Mouse (Mus musculus) lung, postnatal 0 days (tissue): ENCODE results near the gene Cog4. TPM values are rescaled to one million over a fixed set of nuclear protein-coding genes. Genes with fewer than 3 reads are reported as not detected.

Experiments used
- ATAC-seq: fragments of 200-750 bp; cut with Nextera tagmentation; 2 replicates; pipeline ENCODE4 v1.8.0; 2017; ENCODE audit warnings: moderate library complexity
- DNase-seq: peaks from one replicate; pipeline ENCODE4 v3.0.0-alpha.2; 2016; ENCODE audit warnings: low spot score
- H3K27ac ChIP-seq: fragments of 300-500 bp; sonication (generic); 2 replicates; pipeline ENCODE4 v1.5.1; 2014; ENCODE audit warnings: antibody characterized with exemption, mild to moderate bottlenecking, low read length, mixed read lengths
- H3K27me3 ChIP-seq: fragments of 300-500 bp; sonication (generic); replicated peaks from 2 replicates; pipeline ENCODE4 v1.6.1; 2014; ENCODE audit warnings: low read length, mixed read lengths; ENCODE audit not compliant: insufficient read depth
- H3K36me3 ChIP-seq: fragments of 300-500 bp; sonication (generic); 2 replicates; pipeline ENCODE4 v1.6.1; 2014; ENCODE audit warnings: low read length, mixed read lengths; ENCODE audit not compliant: insufficient read depth
- H3K4me1 ChIP-seq: fragments of 300-500 bp; sonication (generic); 2 replicates; pipeline ENCODE4 v1.6.1; 2014; ENCODE audit warnings: antibody characterized with exemption, low read depth, low read length, mixed read lengths; ENCODE audit not compliant: insufficient read depth
- H3K4me2 ChIP-seq: fragments of 300-500 bp; sonication (generic); replicated peaks from 2 replicates; pipeline ENCODE4 v1.6.1; 2014; ENCODE audit warnings: low read depth, mild to moderate bottlenecking, low read length, moderate library complexity, mixed read lengths
- H3K4me3 ChIP-seq: fragments of 300-500 bp; sonication (generic); 2 replicates; pipeline ENCODE4 v1.5.1; 2014; ENCODE audit warnings: low read depth, low read length
- H3K9ac ChIP-seq: fragments of 300-500 bp; sonication (generic); replicated peaks from 2 replicates; pipeline ENCODE4 v1.6.1; 2014; ENCODE audit warnings: low read depth, mild to moderate bottlenecking
- H3K9me3 ChIP-seq: fragments of 300-500 bp; sonication (generic); 2 replicates; pipeline ENCODE4 v1.6.1; 2016; ENCODE audit warnings: low read length, mixed read lengths
- CTCF ChIP-seq: IDR thresholded peaks from 2 replicates; pipeline ENCODE4 v1.5.1; 2016; ENCODE audit warnings: antibody characterized with exemption, mild to moderate bottlenecking
- EP300 ChIP-seq: IDR thresholded peaks from 2 replicates; pipeline ENCODE4 v1.6.1; 2016; ENCODE audit warnings: antibody characterized with exemption, mild to moderate bottlenecking, control low read depth
- WGBS: fragments of 180-500 bp; shearing (Covaris S2); extraction: QIAGEN DNeasy Blood & Tissue Kit; methylation state at CpG from one replicate; pipeline ENCODE4 v1.1.7; 2014; 5-methylcytosine and 5-hydroxymethylcytosine counted together
- polyA plus RNA-seq: library from polyadenylated mRNA; unstranded; fragments of >200 nt; fragmentation: Nextera tagmentation; extraction: Ambion mirVana; gene quantifications from 2 replicates; pipeline ENCODE4 v1.2.1, GENCODE M21; 2015

Cog4 gene
- polyA plus RNA-seq, 1 experiment from 2014 or later: 43.3 TPM

DNA sequence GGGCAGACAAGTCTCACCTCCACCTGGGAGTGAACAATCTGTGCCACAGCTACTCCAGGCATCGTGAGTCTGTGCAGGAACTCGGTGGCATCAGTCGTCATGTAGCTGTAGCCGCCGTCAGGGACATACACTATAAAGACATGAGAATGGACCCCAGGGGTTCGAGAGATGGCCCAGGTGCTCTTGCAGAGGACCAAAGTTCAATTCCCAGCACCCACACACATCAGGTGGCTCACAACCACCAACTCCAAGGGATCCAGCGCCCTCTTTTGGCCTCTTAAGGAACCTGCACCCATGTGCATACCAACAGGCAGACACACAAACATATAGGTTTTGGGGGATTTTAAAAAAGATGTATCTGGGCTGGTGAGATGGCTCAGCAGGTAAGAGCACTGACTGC is 45.6 kb downstream of the Cog4 start:
- WGBS: 89% methylated on average over 7 of the region's 7 CpGs
- 0 out of 2 replicates have a peak, but pooled peaks cover 7% of the 10 kb centered on the region for H3K36me3 ChIP-seq

DNA sequence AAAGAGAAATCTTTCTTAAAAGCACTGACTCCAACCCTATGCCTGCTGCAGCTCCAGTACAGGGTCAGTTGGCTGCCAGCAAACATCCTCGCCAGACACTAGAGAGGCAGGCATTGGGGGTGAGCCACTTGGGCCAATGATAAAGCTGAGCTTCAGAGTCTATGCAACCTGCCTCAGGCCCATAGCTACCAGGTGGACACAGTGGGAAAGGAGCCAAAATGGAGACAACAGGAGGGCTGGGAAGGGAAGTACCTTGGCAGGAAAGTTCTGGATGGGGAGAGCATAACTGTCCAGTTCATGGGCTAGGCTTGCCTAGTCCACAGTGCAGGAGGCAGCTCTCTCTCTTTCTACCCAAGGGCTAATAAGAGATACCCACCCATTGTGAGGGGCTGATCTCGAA is 46.5 kb downstream of the Cog4 start:
- no peak for TF ChIP-seq CTCF
- no peak overlapping the region for H3K27ac ChIP-seq
- no peaks in the 10 kb centered on the region for H3K36me3 ChIP-seq
- 85% methylated on average over 2 of the region's 2 CpGs for WGBS
- no peak overlapping the region for H3K4me3 ChIP-seq
- DNase-seq (no peak), ATAC-seq (no peak)
- no peaks in the 10 kb centered on the region for H3K27me3 ChIP-seq
- no peaks in the 10 kb centered on the region for H3K9me3 ChIP-seq
- no peak overlapping the region for H3K4me2 ChIP-seq
- no peaks in the 10 kb centered on the region for H3K4me1 ChIP-seq
- no peak overlapping the region for H3K9ac ChIP-seq

More for the DNA sequence above, 45.6 kb downstream of the Cog4 start:
- H3K4me3 ChIP-seq: no peak overlapping the region
- no peaks in the 10 kb centered on the region for H3K4me1 ChIP-seq
- TF ChIP-seq EP300: no peak
- TF ChIP-seq CTCF: no peak
- no peak overlapping the region for H3K27ac ChIP-seq
- H3K4me2 ChIP-seq: no peak overlapping the region
- ATAC-seq (no peak), DNase-seq (no peak)
- no peak overlapping the region for H3K9ac ChIP-seq
- no peaks in the 10 kb centered on the region for H3K9me3 ChIP-seq
- H3K27me3 ChIP-seq: no peaks in the 10 kb centered on the region

DNA sequence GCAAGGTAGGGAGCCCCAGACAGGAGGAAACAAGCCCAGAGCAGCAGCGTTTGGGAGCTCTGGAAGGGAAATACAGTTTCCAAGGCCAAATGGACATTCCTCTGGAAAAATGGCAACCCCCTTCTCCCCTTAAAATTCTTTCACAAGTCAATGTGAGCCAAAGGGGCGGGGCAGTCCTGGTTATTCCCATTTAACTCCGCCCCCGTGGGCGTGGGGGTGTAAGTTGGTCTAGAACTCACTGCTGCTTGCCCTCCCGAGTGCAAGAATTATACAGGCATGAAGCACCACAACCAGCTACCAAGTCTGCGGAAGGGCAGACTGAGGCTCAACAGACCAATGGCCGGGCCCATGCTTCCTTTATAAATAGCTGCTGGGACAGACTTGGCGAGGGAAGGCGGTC is 48.5 kb downstream of the Cog4 start:
- Histone ChIP-seq H3K9ac (no peak overlapping the region), H3K27me3 (no peaks in the 10 kb centered on the region), H3K36me3 (no peaks in the 10 kb centered on the region), H3K4me1 (no peaks in the 10 kb centered on the region), H3K4me2 (no peak overlapping the region), H3K4me3 (no peak overlapping the region), H3K27ac (no peak overlapping the region), H3K9me3 (no peaks in the 10 kb centered on the region)
- DNase-seq: no peak
- no peak for ATAC-seq
- TF ChIP-seq EP300 (no peak), CTCF (no peak)
- 85% methylated on average over 10 of the region's 10 CpGs for WGBS

DNA sequence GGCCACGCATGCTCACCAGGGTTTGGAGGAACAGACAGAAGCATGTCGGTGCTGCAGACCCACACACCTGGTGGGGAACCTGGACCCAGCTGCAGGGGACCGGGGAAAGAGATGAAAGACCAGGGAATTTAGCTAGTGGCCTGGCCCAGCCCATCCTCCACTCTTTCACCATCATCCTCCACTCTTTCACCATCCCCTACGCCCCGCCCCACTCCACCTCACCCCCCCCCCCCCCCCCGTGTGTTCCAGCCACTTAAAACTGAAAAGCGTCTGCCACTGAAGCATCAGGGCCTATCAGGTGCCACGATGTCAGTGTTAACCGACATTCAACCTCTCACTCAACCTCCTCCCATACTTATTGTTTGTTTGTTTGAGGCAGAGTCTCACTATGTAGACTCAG is 48.9 kb downstream of the Cog4 start:
- Histone ChIP-seq H3K9me3 (no peaks in the 10 kb centered on the region), H3K4me3 (no peak overlapping the region), H3K36me3 (no peaks in the 10 kb centered on the region), H3K9ac (no peak overlapping the region), H3K27ac (no peak overlapping the region), H3K4me1 (no peaks in the 10 kb centered on the region), H3K4me2 (no peak overlapping the region), H3K27me3 (no peaks in the 10 kb centered on the region)
- TF ChIP-seq CTCF (no peak), EP300 (no peak)
- WGBS: 66% methylated on average over 6 of the region's 9 CpGs
- ATAC-seq: no peak
- DNase-seq: no peak

DNA sequence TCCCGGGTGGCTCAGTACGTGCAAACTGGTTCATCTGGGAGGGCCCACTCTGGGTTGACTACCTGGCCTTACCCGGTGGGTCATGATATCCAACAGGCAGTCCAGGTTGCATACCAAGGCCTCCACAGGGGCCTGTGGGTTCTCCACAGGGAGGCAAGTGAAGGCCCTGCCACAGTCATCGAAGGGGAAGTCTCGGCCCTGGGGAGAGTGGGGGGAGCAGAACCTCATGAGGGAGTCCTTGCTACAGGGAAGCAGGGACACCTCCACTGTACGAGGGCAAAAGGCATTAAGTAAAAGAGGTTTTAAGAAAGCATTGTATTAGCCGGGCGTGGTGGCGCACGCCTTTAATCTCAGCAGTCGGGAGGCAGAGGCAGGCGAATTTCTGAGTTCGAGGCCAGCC is 49.4 kb downstream of the Cog4 start:
- no peak for DNase-seq
- WGBS: 90% methylated on average over 13 of the region's 13 CpGs
- no peaks in the 10 kb centered on the region for H3K36me3 ChIP-seq
- no peak for ATAC-seq
- H3K27ac ChIP-seq: no peak overlapping the region
- H3K4me3 ChIP-seq: no peak overlapping the region
- H3K9ac ChIP-seq: no peak overlapping the region
- H3K27me3 ChIP-seq: no peaks in the 10 kb centered on the region
- no peak overlapping the region for H3K4me2 ChIP-seq
- no peaks in the 10 kb centered on the region for H3K9me3 ChIP-seq
- no peaks in the 10 kb centered on the region for H3K4me1 ChIP-seq
- TF ChIP-seq EP300: no peak

DNA sequence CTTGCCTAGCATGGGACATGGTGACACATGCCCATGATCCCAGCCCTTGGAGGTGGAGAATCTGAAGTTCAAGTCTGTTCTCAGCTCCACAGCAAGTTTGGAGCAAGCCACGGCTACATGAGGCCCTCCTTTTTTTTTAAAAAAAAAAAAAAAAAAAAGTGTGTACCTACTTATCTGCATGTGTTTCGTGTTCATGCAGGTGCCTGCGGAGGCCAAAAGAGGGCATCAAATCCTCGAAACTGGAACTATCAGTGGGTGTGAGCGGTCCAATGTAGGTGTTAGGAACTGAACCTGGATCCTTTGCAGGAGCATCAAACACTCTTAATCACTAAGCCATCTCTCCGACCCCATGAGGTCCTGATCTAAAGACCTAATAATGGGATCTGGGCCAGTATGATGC is 51.1 kb downstream of the Cog4 start:
- TF ChIP-seq EP300 (no peak), CTCF (no peak)
- no peak overlapping the region for H3K4me2 ChIP-seq
- H3K36me3 ChIP-seq: no peaks in the 10 kb centered on the region
- ATAC-seq: no peak
- no peak overlapping the region for H3K4me3 ChIP-seq
- no peaks in the 10 kb centered on the region for H3K9me3 ChIP-seq
- no peaks in the 10 kb centered on the region for H3K27me3 ChIP-seq
- no peak for DNase-seq
- H3K4me1 ChIP-seq: no peaks in the 10 kb centered on the region
- 94% methylated on average over 6 of the region's 6 CpGs for WGBS
- H3K9ac ChIP-seq: no peak overlapping the region
- H3K27ac ChIP-seq: no peak overlapping the region

DNA sequence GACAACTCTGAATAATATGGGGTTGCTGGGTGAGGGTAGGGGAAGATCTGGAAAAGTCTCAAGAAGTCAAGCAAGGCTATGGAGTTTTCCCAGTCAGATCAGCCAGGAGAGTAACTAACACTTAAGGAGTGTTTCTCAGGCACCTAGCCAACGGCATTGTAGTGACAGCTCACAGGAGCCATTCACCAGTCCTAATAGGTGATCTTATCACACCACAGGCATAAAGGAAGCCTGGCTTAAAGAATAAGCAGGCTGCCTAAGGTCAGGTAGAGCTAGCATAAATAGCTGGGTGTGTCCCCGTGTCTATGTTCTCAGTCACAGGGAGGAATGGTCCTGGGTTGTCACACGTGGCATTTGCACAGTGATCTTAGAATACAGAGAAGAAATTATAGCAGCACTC is 54.7 kb downstream of the Cog4 start:
- H3K36me3 ChIP-seq: no peaks in the 10 kb centered on the region
- H3K4me2 ChIP-seq: no peak overlapping the region
- H3K4me1 ChIP-seq: no peaks in the 10 kb centered on the region
- H3K9me3 ChIP-seq: no peaks in the 10 kb centered on the region
- no peak overlapping the region for H3K27ac ChIP-seq
- ATAC-seq (no peak), DNase-seq (no peak)
- TF ChIP-seq CTCF (no peak), EP300 (no peak)
- H3K27me3 ChIP-seq: no peaks in the 10 kb centered on the region
- WGBS: 56% methylated on average over 3 of the region's 3 CpGs
- no peak overlapping the region for H3K4me3 ChIP-seq
- no peak overlapping the region for H3K9ac ChIP-seq
